Mouse (Mus musculus) forebrain, embryonic 12.5 days (tissue): ENCODE data around the gene Mef2d. TPM values are rescaled to one million over a fixed set of nuclear protein-coding genes. Genes with fewer than 3 reads are reported as not detected.
A peak's percentile ranks its signal among the peaks of the same experiment; 100 is the strongest.
"Not testable (repeated sequence)": the region's sequence is repeated elsewhere in the genome, so short reads cannot be mapped to it uniquely, and the experiment has no call there.

Experiments used
- ATAC-seq: fragments of 200-750 bp; cut with Nextera tagmentation; 2 replicates; pipeline ENCODE4 v1.8.0; 2017; ENCODE audit warnings: moderate TSS enrichment; ENCODE audit not compliant: low FRiP score
- H3K27ac ChIP-seq: fragments of 300-500 bp; sonication (generic); 2 replicates; pipeline ENCODE4 v1.5.1; 2016; ENCODE audit warnings: mild to moderate bottlenecking
- H3K27me3 ChIP-seq: fragments of 300-500 bp; sonication (generic); 2 replicates; pipeline ENCODE4 v1.6.1; 2016; ENCODE audit warnings: mild to moderate bottlenecking
- H3K36me3 ChIP-seq: fragments of 300-500 bp; sonication (generic); replicated peaks from 2 replicates; pipeline ENCODE4 v1.6.1; 2016; ENCODE audit warnings: mild to moderate bottlenecking
- H3K4me1 ChIP-seq: fragments of 300-500 bp; sonication (generic); 2 replicates; pipeline ENCODE4 v1.6.1; 2016
- H3K4me2 ChIP-seq: fragments of 300-500 bp; sonication (generic); 2 replicates; pipeline ENCODE4 v1.6.1; 2016; ENCODE audit warnings: mild to moderate bottlenecking, moderate library complexity
- H3K4me3 ChIP-seq: fragments of 300-500 bp; sonication (generic); replicated peaks from 2 replicates; pipeline ENCODE4 v1.5.1; 2016; ENCODE audit warnings: mild to moderate bottlenecking
- H3K9ac ChIP-seq: fragments of 300-500 bp; sonication (generic); 2 replicates; pipeline ENCODE4 v1.6.1; 2016; ENCODE audit warnings: mild to moderate bottlenecking
- H3K9me3 ChIP-seq: fragments of 300-500 bp; sonication (generic); 2 replicates; pipeline ENCODE4 v1.6.1; 2016
- WGBS: fragments of 180-500 bp; shearing (Covaris S2); methylation state at CpG from one replicate; pipeline ENCODE4 v1.1.7; 2016; 5-methylcytosine and 5-hydroxymethylcytosine counted together
- polyA plus RNA-seq: library from polyadenylated mRNA; unstranded; fragments of >200 nt; fragmentation: Nextera tagmentation; extraction: Ambion mirVana; gene quantifications from 2 replicates; pipeline ENCODE4 v1.2.1, GENCODE M21; 2016

The Mef2d gene
- polyA plus RNA-seq, 1 experiment from 2014 or later = 17.7 TPM

- Histone ChIP-seq H3K27me3 (0 out of 2 replicates have a peak, but pooled peaks cover 3% of the 10 kb centered on the region), H3K27ac (peak overlapping the region; percentile 95), H3K4me3 (peak overlapping the region; percentile 51), H3K4me1 (peaks cover 7% of the 10 kb centered on the region), H3K9me3 (no peaks in the 10 kb centered on the region), H3K36me3 (peaks cover 15% of the 10 kb centered on the region), H3K9ac (peak overlapping the region; percentile 55), H3K4me2 (peak overlapping the region; percentile 67)
- no peak for ATAC-seq
- WGBS = 75% methylated on average over 5 of the region's 5 CpGs
These were observed 34.9 kb downstream of the Mef2d start for GRCm38 (mm10) chr3:88177106-88177505.

GRCm38 (mm10) chr3:88177562-88178345 lies 35.6 kb downstream of the Mef2d start:
- peak; percentile 99 for ATAC-seq
- Histone ChIP-seq H3K9ac (peak overlapping the region; percentile 55), H3K4me3 (peak overlapping the region; percentile 51)

GRCm38 (mm10) chr3:88178346-88178733 lies 36.2 kb downstream of the Mef2d start:
- H3K9me3 ChIP-seq, H3K27me3 ChIP-seq, H3K4me1 ChIP-seq, H3K36me3 ChIP-seq, H3K9ac ChIP-seq: not testable (repeated sequence)
- Histone ChIP-seq H3K4me3 (peak overlapping the region; percentile 51), H3K4me2 (peak overlapping the region; percentile 67), H3K27ac (peak overlapping the region; percentile 95)
- 37% methylated on average over 11 of the region's 11 CpGs for WGBS
- peak; percentile 40; the same call in 1 of the 2 replicates for ATAC-seq

More at GRCm38 (mm10) chr3:88177562-88178345, 35.6 kb downstream of the Mef2d start:
- Histone ChIP-seq H3K4me2 (peak overlapping the region; percentile 67), H3K27me3 (peaks cover 3% of the 10 kb centered on the region; the same call in 1 of the 2 replicates), H3K9me3 (no peaks in the 10 kb centered on the region), H3K4me1 (peaks cover 7% of the 10 kb centered on the region), H3K27ac (peak overlapping the region; percentile 95), H3K36me3 (peaks cover 9% of the 10 kb centered on the region)
- WGBS = under 1% methylated on average over 49 of the region's 49 CpGs

DNA sequence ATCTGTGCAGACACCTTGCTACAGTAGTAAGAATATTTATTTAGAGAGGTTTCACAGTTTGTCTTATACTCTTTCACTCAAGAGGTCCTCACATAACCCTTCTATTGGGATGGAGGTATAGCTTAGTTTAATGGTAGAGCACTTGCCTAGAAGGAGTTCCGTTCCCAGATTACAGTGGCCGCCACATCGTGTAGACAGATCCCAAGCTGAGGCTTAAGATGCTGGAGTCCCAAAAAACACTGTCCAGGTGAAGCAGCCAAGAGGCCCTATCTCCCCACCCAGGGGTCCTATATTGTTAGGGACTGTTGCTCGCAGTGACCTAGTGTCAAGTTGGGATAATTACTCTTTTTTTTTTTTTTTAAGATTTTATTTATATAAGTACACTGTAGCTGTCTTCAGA lies 36.8 kb downstream of the Mef2d start:
- 88% methylated on average over 4 of the region's 4 CpGs for WGBS
- peaks cover under 1% of the 10 kb centered on the region; the same call in 1 of the 2 replicates for H3K36me3 ChIP-seq
- H3K27ac ChIP-seq = no peak overlapping the region
- peaks cover 10% of the 10 kb centered on the region; the same call in 1 of the 2 replicates for H3K27me3 ChIP-seq
- H3K4me3 ChIP-seq = no peak overlapping the region
- no peak overlapping the region for H3K4me2 ChIP-seq
- H3K9ac ChIP-seq = no peak overlapping the region
- peaks cover 7% of the 10 kb centered on the region for H3K4me1 ChIP-seq
- no peak for ATAC-seq
- no peaks in the 10 kb centered on the region for H3K9me3 ChIP-seq

- no peak overlapping the region for H3K4me2 ChIP-seq
- H3K9me3 ChIP-seq = no peaks in the 10 kb centered on the region
- H3K27me3 ChIP-seq = peaks cover 10% of the 10 kb centered on the region; the same call in 1 of the 2 replicates
- no peaks in the 10 kb centered on the region for H3K36me3 ChIP-seq
- peaks cover 7% of the 10 kb centered on the region for H3K4me1 ChIP-seq
- WGBS = 75% methylated on average over 4 of the region's 4 CpGs
- no peak overlapping the region for H3K4me3 ChIP-seq
- no peak overlapping the region for H3K27ac ChIP-seq
- ATAC-seq = no peak
- no peak overlapping the region for H3K9ac ChIP-seq
These were observed 39.2 kb downstream of the Mef2d start for GRCm38 (mm10) chr3:88181374-88181773.

GRCm38 (mm10) chr3:88186424-88186823 lies 44.3 kb downstream of the Mef2d start:
- no peaks in the 10 kb centered on the region for H3K36me3 ChIP-seq
- H3K9ac ChIP-seq = no peak overlapping the region
- WGBS = 73% methylated on average over 3 of the region's 3 CpGs
- no peaks in the 10 kb centered on the region for H3K9me3 ChIP-seq
- no peak overlapping the region for H3K27ac ChIP-seq
- H3K4me2 ChIP-seq = no peak overlapping the region
- no peak overlapping the region for H3K4me3 ChIP-seq
- no peak for ATAC-seq
- H3K4me1 ChIP-seq = no peaks in the 10 kb centered on the region
- peaks cover 14% of the 10 kb centered on the region for H3K27me3 ChIP-seq

- Histone ChIP-seq H3K27ac (no peak overlapping the region), H3K4me2 (no peak overlapping the region), H3K4me1 (peaks cover 11% of the 10 kb centered on the region; the same call in 1 of the 2 replicates), H3K9ac (no peak overlapping the region), H3K9me3 (no peaks in the 10 kb centered on the region), H3K27me3 (peaks cover 46% of the 10 kb centered on the region), H3K36me3 (no peaks in the 10 kb centered on the region), H3K4me3 (no peak overlapping the region)
- 25% methylated on average over 3 of the region's 3 CpGs for WGBS
- ATAC-seq = no peak
These were observed 49.0 kb downstream of the Mef2d start for GRCm38 (mm10) chr3:88191146-88191545.

GRCm38 (mm10) chr3:88191820-88192616 lies 49.8 kb downstream of the Mef2d start:
- ATAC-seq = peak; percentile 68
- Histone ChIP-seq H3K4me2 (no peak overlapping the region), H3K27me3 (peaks cover 54% of the 10 kb centered on the region), H3K4me1 (peaks cover 14% of the 10 kb centered on the region), H3K9me3 (no peaks in the 10 kb centered on the region), H3K27ac (no peak overlapping the region), H3K4me3 (no peak overlapping the region), H3K36me3 (no peaks in the 10 kb centered on the region), H3K9ac (no peak overlapping the region)
- WGBS = 30% methylated on average over 9 of the region's 9 CpGs

GRCm38 (mm10) chr3:88197741-88198504 lies 55.8 kb downstream of the Mef2d start:
- H3K27ac ChIP-seq = peak overlapping the region; percentile 99
- H3K9ac ChIP-seq = peak overlapping the region; percentile 98
- H3K4me1 ChIP-seq = peaks cover 65% of the 10 kb centered on the region
- H3K36me3 ChIP-seq = no peaks in the 10 kb centered on the region
- peaks cover 58% of the 10 kb centered on the region for H3K27me3 ChIP-seq
- WGBS = 2% methylated on average over 10 of the region's 10 CpGs
- peak; percentile 73 for ATAC-seq
- H3K9me3 ChIP-seq = no peaks in the 10 kb centered on the region
- peak overlapping the region; percentile 88 for H3K4me2 ChIP-seq
- H3K4me3 ChIP-seq = peak overlapping the region; percentile 16; the same call in 1 of the 2 replicates

DNA sequence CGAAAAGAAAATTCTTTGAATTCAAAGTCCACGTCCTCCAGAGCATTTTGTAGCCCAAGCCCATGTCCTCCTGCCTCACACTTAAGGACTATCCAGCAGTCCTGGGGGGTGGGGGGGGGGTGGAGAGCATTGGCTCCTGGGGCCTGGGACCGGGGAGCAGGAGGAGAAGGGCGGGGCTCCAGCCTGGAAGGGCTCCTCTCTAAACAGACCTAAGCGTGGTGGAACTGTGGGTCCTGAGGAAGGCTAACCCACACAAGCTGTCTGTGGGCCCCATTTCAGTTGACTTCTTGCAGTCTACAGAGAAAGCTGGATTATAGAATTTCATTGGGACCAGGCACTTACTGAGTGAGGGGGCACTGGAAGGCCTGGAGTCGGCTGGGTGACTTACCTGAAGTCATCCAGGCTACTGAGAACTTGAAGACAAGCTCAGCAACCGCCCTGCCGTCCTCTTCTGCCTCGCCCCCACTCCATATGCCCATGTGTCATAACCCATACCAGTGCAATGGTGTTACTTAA lies 56.4 kb downstream of the Mef2d start:
- peak overlapping the region; percentile 88 for H3K4me2 ChIP-seq
- no peaks in the 10 kb centered on the region for H3K36me3 ChIP-seq
- H3K27me3 ChIP-seq = peaks cover 56% of the 10 kb centered on the region
- peaks cover 71% of the 10 kb centered on the region for H3K4me1 ChIP-seq
- peak overlapping the region; percentile 99 for H3K27ac ChIP-seq
- H3K9ac ChIP-seq = peak overlapping the region; percentile 98
- no peaks in the 10 kb centered on the region for H3K9me3 ChIP-seq
- under 1% methylated on average over 9 of the region's 9 CpGs for WGBS
- H3K4me3 ChIP-seq = peak overlapping the region; percentile 23
- peak; percentile 47; the same call in 1 of the 2 replicates for ATAC-seq

- no peaks in the 10 kb centered on the region for H3K36me3 ChIP-seq
- peak overlapping the region; percentile 99 for H3K27ac ChIP-seq
- peak overlapping the region; percentile 98 for H3K9ac ChIP-seq
- no peak for ATAC-seq
- H3K4me3 ChIP-seq = peak overlapping the region; percentile 60
- H3K27me3 ChIP-seq = peaks cover 53% of the 10 kb centered on the region
- no peaks in the 10 kb centered on the region for H3K9me3 ChIP-seq
- peak overlapping the region; percentile 88 for H3K4me2 ChIP-seq
- 18% methylated on average over 2 of the region's 2 CpGs for WGBS
- peaks cover 78% of the 10 kb centered on the region for H3K4me1 ChIP-seq
These were observed 57.5 kb downstream of the Mef2d start for GRCm38 (mm10) chr3:88199541-88200110.
